Mouse (Mus musculus): ENCODE results near the gene Inhba.

Gene Inhba

GRCm38 (mm10) chr13:16023070-16024039 lies 11.7 kb downstream of the Inhba start:
- DNase-seq: no peak

- no peak for DNase-seq
Observed at GRCm38 (mm10) chr13:16030557-16031057, 19.0 kb downstream of the Inhba start.

GRCm38 (mm10) chr13:16032425-16032824 lies 20.8 kb downstream of the Inhba start:
- DNase-seq: no peak

- DNase-seq: no peak
Observed at GRCm38 (mm10) chr13:16032935-16033592, 21.4 kb downstream of the Inhba start.

- DNase-seq: no peak
Observed at GRCm38 (mm10) chr13:16069079-16069478, 57.4 kb downstream of the Inhba start.

- DNase-seq: no peak
Observed at GRCm38 (mm10) chr13:16077276-16077675, 65.6 kb downstream of the Inhba start.

GRCm38 (mm10) chr13:16078216-16078731 lies 66.6 kb downstream of the Inhba start:
- DNase-seq: no peak

GRCm38 (mm10) chr13:16080205-16080604 lies 68.6 kb downstream of the Inhba start:
- no peak for DNase-seq
